Mouse (Mus musculus): ENCODE data around the gene Rab14. TPM values are rescaled to one million over a fixed set of nuclear protein-coding genes. Genes with fewer than 3 reads are reported as not detected.

Rab14 gene
- polyA plus RNA-seq, 1 experiment from 2014 or later: 364 TPM

- ATAC-seq: no peak
- H3K27me3 ChIP-seq (replicated peaks; ENCODE audit: control insufficient read depth, insufficient read depth, low read length): no peaks in the 10 kb centered on the region
- no peak overlapping the region for H3K27ac ChIP-seq (ENCODE audit: low read depth, low read length)
- no peak overlapping the region for H3K4me2 ChIP-seq (replicated peaks; ENCODE audit: low read depth)
- H3K4me3 ChIP-seq (ENCODE audit: low read depth, low read length): no peak overlapping the region
- no peaks in the 10 kb centered on the region for H3K36me3 ChIP-seq (ENCODE audit: control insufficient read depth, insufficient read depth)
- no peaks in the 10 kb centered on the region for H3K4me1 ChIP-seq (replicated peaks; ENCODE audit: control insufficient read depth, insufficient read depth, low read length)
- no peaks in the 10 kb centered on the region for H3K9me3 ChIP-seq (ENCODE audit: control insufficient read depth)
- no peak overlapping the region for H3K9ac ChIP-seq (ENCODE audit: low read depth, low read length)
- 84% methylated on average over 14 of the region's 14 CpGs for WGBS
- TF ChIP-seq CTCF (IDR thresholded peaks at IDR 0.05; ENCODE audit: low read depth): no peak
Measured at GRCm38 (mm10) chr2:35215363-35215762, 14.4 kb upstream of the Rab14 start.

GRCm38 (mm10) chr2:35214881-35215358, 14.0 kb upstream of the Rab14 start:
- 0 out of 2 replicates have a peak overlapping the region, but pooled peaks have one; percentile 17 for H3K9ac ChIP-seq (ENCODE audit: low read depth, low read length)
- no peaks in the 10 kb centered on the region for H3K4me1 ChIP-seq (replicated peaks; ENCODE audit: control insufficient read depth, insufficient read depth, low read length)
- no peaks in the 10 kb centered on the region for H3K9me3 ChIP-seq (ENCODE audit: control insufficient read depth)
- H3K36me3 ChIP-seq (ENCODE audit: control insufficient read depth, insufficient read depth): no peaks in the 10 kb centered on the region
- 0 out of 2 replicates have a peak overlapping the region, but pooled peaks have one; percentile 6 for H3K4me3 ChIP-seq (ENCODE audit: low read depth, low read length)
- H3K4me2 ChIP-seq (replicated peaks; ENCODE audit: low read depth): peak overlapping the region; percentile 57
- H3K27ac ChIP-seq (ENCODE audit: low read depth, low read length): no peak overlapping the region
- TF ChIP-seq CTCF (IDR thresholded peaks at IDR 0.05; ENCODE audit: low read depth): peak; percentile 98
- peak; percentile 34 for ATAC-seq
- no peaks in the 10 kb centered on the region for H3K27me3 ChIP-seq (replicated peaks; ENCODE audit: control insufficient read depth, insufficient read depth, low read length)
- 7% methylated on average over 12 of the region's 12 CpGs for WGBS

- peak; percentile 52; the same call in 1 of the 2 replicates for ATAC-seq
- WGBS: 36% methylated on average over 12 of the region's 12 CpGs
- no peaks in the 10 kb centered on the region for H3K27me3 ChIP-seq (replicated peaks; ENCODE audit: control insufficient read depth, insufficient read depth, low read length)
- H3K4me1 ChIP-seq (replicated peaks; ENCODE audit: control insufficient read depth, insufficient read depth, low read length): no peaks in the 10 kb centered on the region
- 0 out of 2 replicates have a peak overlapping the region, but pooled peaks have one; percentile 1 for H3K4me2 ChIP-seq (replicated peaks; ENCODE audit: low read depth)
- no peak overlapping the region for H3K4me3 ChIP-seq (ENCODE audit: low read depth, low read length)
- H3K9ac ChIP-seq (ENCODE audit: low read depth, low read length): no peak overlapping the region
- H3K9me3 ChIP-seq (ENCODE audit: control insufficient read depth): no peaks in the 10 kb centered on the region
- TF ChIP-seq CTCF (IDR thresholded peaks at IDR 0.05; ENCODE audit: low read depth): no peak
- H3K27ac ChIP-seq (ENCODE audit: low read depth, low read length): peak overlapping the region; percentile 28; the same call in 1 of the 2 replicates
- H3K36me3 ChIP-seq (ENCODE audit: control insufficient read depth, insufficient read depth): no peaks in the 10 kb centered on the region
Measured at GRCm38 (mm10) chr2:35213345-35213910, 12.5 kb upstream of the Rab14 start.

- Histone ChIP-seq H3K4me1 (replicated peaks; ENCODE audit: control insufficient read depth, insufficient read depth, low read length) (no peaks in the 10 kb centered on the region), H3K9ac (ENCODE audit: low read depth, low read length) (no peak overlapping the region), H3K27me3 (replicated peaks; ENCODE audit: control insufficient read depth, insufficient read depth, low read length) (no peaks in the 10 kb centered on the region), H3K4me3 (ENCODE audit: low read depth, low read length) (no peak overlapping the region), H3K27ac (ENCODE audit: low read depth, low read length) (no peak overlapping the region), H3K9me3 (ENCODE audit: control insufficient read depth) (no peaks in the 10 kb centered on the region), H3K36me3 (ENCODE audit: control insufficient read depth, insufficient read depth) (no peaks in the 10 kb centered on the region), H3K4me2 (replicated peaks; ENCODE audit: low read depth) (no peak overlapping the region)
- TF ChIP-seq CTCF (IDR thresholded peaks at IDR 0.05; ENCODE audit: low read depth): no peak
- WGBS: 40% methylated on average over 3 of the region's 3 CpGs
- peak; percentile 55 for ATAC-seq
Measured at GRCm38 (mm10) chr2:35211681-35212080, 10.8 kb upstream of the Rab14 start.

- Histone ChIP-seq H3K4me2 (replicated peaks; ENCODE audit: low read depth) (no peak overlapping the region), H3K9ac (ENCODE audit: low read depth, low read length) (no peak overlapping the region), H3K9me3 (ENCODE audit: control insufficient read depth) (no peaks in the 10 kb centered on the region), H3K27me3 (replicated peaks; ENCODE audit: control insufficient read depth, insufficient read depth, low read length) (no peaks in the 10 kb centered on the region), H3K36me3 (ENCODE audit: control insufficient read depth, insufficient read depth) (no peaks in the 10 kb centered on the region), H3K4me3 (ENCODE audit: low read depth, low read length) (no peak overlapping the region), H3K4me1 (replicated peaks; ENCODE audit: control insufficient read depth, insufficient read depth, low read length) (no peaks in the 10 kb centered on the region), H3K27ac (ENCODE audit: low read depth, low read length) (no peak overlapping the region)
- no peak for TF ChIP-seq CTCF (IDR thresholded peaks at IDR 0.05; ENCODE audit: low read depth)
- 61% methylated on average over 8 of the region's 8 CpGs for WGBS
- no peak for ATAC-seq
Measured at GRCm38 (mm10) chr2:35208931-35209665, 8.2 kb upstream of the Rab14 start.

GRCm38 (mm10) chr2:35208054-35208453, 7.1 kb upstream of the Rab14 start:
- WGBS: 70% methylated on average over 3 of the region's 3 CpGs
- no peak; the same call in 1 of the 2 replicates for ATAC-seq
- no peak for TF ChIP-seq CTCF (IDR thresholded peaks at IDR 0.05; ENCODE audit: low read depth)
- Histone ChIP-seq H3K9me3 (ENCODE audit: control insufficient read depth) (no peaks in the 10 kb centered on the region), H3K4me2 (replicated peaks; ENCODE audit: low read depth) (no peak overlapping the region), H3K4me1 (replicated peaks; ENCODE audit: control insufficient read depth, insufficient read depth, low read length) (no peaks in the 10 kb centered on the region), H3K9ac (ENCODE audit: low read depth, low read length) (no peak overlapping the region), H3K36me3 (ENCODE audit: control insufficient read depth, insufficient read depth) (no peaks in the 10 kb centered on the region), H3K27me3 (replicated peaks; ENCODE audit: control insufficient read depth, insufficient read depth, low read length) (no peaks in the 10 kb centered on the region), H3K27ac (ENCODE audit: low read depth, low read length) (no peak overlapping the region), H3K4me3 (ENCODE audit: low read depth, low read length) (no peak overlapping the region)

All from intestine, postnatal 0 days (tissue).